Mouse (Mus musculus): ENCODE measurements at regions not wholly inside any gene's neighbourhood (a gene's known extent, or its start where the extent isn't known, plus 50 kb on each side); places are given as distances from the start of the nearest gene placed in this dataset.
A peak's percentile ranks its signal among the peaks of the same experiment; 100 is the strongest.

GRCm38 (mm10) chr16:76830371-76830770 lies 183.1 kb upstream of the Usp25 start:
- ATAC-seq (ENCODE audit: insufficient read depth) (peak; percentile 84), DNase-seq (peak; percentile 82)
- H3K27ac ChIP-seq (ENCODE audit: low read depth) = peak overlapping the region; percentile 39; the same call in 1 of the 2 replicates
- no peaks in the 10 kb centered on the region for H3K9me3 ChIP-seq (ENCODE audit: low read depth, low read length)
- H3K36me3 ChIP-seq (ENCODE audit: insufficient read depth) = no peaks in the 10 kb centered on the region
- H3K4me3 ChIP-seq (ENCODE audit: low read depth, low read length) = no peak overlapping the region
- H3K4me2 ChIP-seq = no peak overlapping the region
- H3K9ac ChIP-seq = no peak overlapping the region
- no peak for TF ChIP-seq CTCF (IDR thresholded peaks at IDR 0.05; ENCODE audit: low read depth)
- 30% methylated on average over 3 of the region's 3 CpGs for WGBS
- no peaks in the 10 kb centered on the region for H3K27me3 ChIP-seq (ENCODE audit: insufficient read depth, low read length)
- H3K4me1 ChIP-seq (ENCODE audit: insufficient read depth) = no peaks in the 10 kb centered on the region

DNA sequence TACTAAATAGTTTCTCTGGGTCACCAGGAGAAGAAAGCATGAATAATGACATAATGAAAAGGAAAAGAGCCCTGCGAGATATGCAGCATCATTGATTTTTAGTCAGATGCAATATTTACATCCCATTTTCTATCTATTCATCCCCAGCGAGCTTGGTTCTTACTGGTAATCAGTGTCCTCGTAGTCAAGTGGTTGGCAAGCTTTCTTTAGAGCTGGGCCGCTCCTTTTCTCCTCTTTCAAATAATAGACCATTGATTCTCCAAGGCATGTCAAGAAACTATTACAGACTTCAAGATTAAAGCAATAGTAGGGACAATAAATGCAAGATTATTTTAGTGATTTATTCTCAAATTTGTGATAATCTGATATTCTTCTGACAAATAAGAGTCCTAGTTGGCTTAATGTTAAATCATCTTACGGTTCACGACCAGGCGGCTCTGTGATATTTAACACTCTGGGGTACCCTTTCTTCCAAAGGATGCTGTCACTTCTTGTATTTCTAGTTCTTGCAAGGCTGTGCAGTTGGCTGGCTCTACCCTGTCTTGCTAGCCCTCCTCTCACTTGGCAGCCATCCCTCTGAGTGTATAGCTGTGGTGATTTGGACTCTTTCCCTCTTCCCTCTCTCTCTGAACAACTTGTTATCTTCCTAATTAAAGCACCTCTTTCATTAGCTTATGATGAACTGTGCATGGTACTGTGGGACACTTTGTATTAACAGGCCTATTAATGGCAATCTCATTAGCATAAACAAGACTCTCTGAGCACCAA lies 185.6 kb upstream of the Usp25 start:
- Histone ChIP-seq H3K4me2 (no peak overlapping the region), H3K4me3 (ENCODE audit: low read depth, low read length) (no peak overlapping the region), H3K27ac (ENCODE audit: low read depth) (no peak overlapping the region), H3K9me3 (ENCODE audit: low read depth, low read length) (no peaks in the 10 kb centered on the region), H3K4me1 (ENCODE audit: insufficient read depth) (no peaks in the 10 kb centered on the region), H3K9ac (no peak overlapping the region), H3K27me3 (ENCODE audit: insufficient read depth, low read length) (no peaks in the 10 kb centered on the region), H3K36me3 (ENCODE audit: insufficient read depth) (no peaks in the 10 kb centered on the region)
- ATAC-seq (ENCODE audit: insufficient read depth) (peak; percentile 41; the same call in 1 of the 2 replicates), DNase-seq (peak; percentile 41)
- 85% methylated on average over 7 of the region's 7 CpGs for WGBS
- TF ChIP-seq CTCF (IDR thresholded peaks at IDR 0.05; ENCODE audit: low read depth) = no peak

GRCm38 (mm10) chr16:76821261-76821660 lies 192.2 kb upstream of the Usp25 start:
- DNase-seq (no peak), ATAC-seq (ENCODE audit: insufficient read depth) (no peak)
- WGBS = 89% methylated on average over 10 of the region's 10 CpGs
- H3K4me1 ChIP-seq (ENCODE audit: insufficient read depth) = 0 out of 2 replicates have a peak, but pooled peaks cover 3% of the 10 kb centered on the region
- TF ChIP-seq CTCF (IDR thresholded peaks at IDR 0.05; ENCODE audit: low read depth) = no peak
- no peak overlapping the region for H3K4me3 ChIP-seq (ENCODE audit: low read depth, low read length)
- no peak overlapping the region for H3K9ac ChIP-seq
- no peaks in the 10 kb centered on the region for H3K9me3 ChIP-seq (ENCODE audit: low read depth, low read length)
- no peaks in the 10 kb centered on the region for H3K27me3 ChIP-seq (ENCODE audit: insufficient read depth, low read length)
- no peak overlapping the region for H3K4me2 ChIP-seq
- H3K27ac ChIP-seq (ENCODE audit: low read depth) = no peak overlapping the region
- H3K36me3 ChIP-seq (ENCODE audit: insufficient read depth) = no peaks in the 10 kb centered on the region

DNA sequence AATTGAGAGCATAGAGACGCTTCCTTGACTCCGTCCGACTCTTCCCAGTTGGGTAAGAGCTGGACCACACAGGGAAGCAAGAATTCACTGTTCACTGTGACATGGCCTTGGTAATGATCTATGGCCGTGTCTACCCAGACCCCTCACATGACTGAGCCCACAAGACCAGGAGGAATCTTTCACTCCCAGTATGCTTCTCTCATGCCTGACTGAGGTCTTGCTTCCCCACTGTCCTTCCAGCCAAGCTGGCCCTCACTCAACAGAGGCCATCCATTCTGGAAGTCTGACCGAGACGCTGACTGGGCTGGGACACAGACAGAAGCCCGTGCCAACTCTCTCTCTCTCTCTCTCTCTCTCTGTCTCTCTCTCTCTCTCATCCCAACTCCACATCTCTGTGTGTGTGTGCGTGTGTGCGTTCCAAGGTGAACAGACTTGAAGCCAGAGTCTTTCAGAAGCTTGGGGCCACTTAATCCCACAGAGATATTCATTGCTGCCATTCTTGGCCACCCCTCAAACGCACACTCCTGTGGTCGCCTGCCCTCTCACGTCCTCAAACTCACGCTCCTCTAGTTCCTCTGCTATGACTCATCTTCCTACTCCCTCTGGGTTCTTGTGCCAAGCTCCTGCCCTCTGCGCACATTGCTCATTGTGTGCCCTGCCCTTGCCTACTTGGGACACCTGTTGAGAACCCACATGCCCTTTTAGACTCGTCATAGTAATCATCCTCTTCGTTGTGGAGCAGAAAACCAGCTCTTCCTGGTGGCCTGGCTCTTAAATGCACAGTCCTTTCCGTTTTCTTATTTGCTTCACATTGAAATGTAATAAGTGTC lies 197.2 kb upstream of the Usp25 start:
- Histone ChIP-seq H3K4me3 (ENCODE audit: low read depth, low read length) (no peak overlapping the region), H3K36me3 (ENCODE audit: insufficient read depth) (no peaks in the 10 kb centered on the region), H3K9me3 (ENCODE audit: low read depth, low read length) (no peaks in the 10 kb centered on the region), H3K9ac (no peak overlapping the region), H3K27me3 (ENCODE audit: insufficient read depth, low read length) (no peaks in the 10 kb centered on the region), H3K4me1 (ENCODE audit: insufficient read depth) (peaks cover 9% of the 10 kb centered on the region; the same call in 1 of the 2 replicates), H3K4me2 (no peak overlapping the region), H3K27ac (ENCODE audit: low read depth) (no peak overlapping the region)
- peak; percentile 47; the same call in 1 of the 2 replicates for ATAC-seq (ENCODE audit: insufficient read depth)
- TF ChIP-seq CTCF (IDR thresholded peaks at IDR 0.05; ENCODE audit: low read depth) = no peak
- DNase-seq = peak; percentile 51
- WGBS = 72% methylated on average over 17 of the region's 17 CpGs

- Histone ChIP-seq H3K27me3 (ENCODE audit: insufficient read depth, low read length) (no peaks in the 10 kb centered on the region), H3K9me3 (ENCODE audit: low read depth, low read length) (no peaks in the 10 kb centered on the region), H3K36me3 (ENCODE audit: insufficient read depth) (no peaks in the 10 kb centered on the region), H3K27ac (ENCODE audit: low read depth) (no peak overlapping the region), H3K9ac (no peak overlapping the region), H3K4me2 (no peak overlapping the region), H3K4me3 (ENCODE audit: low read depth, low read length) (no peak overlapping the region), H3K4me1 (ENCODE audit: insufficient read depth) (no peaks in the 10 kb centered on the region)
- 28% methylated on average over 3 of the region's 3 CpGs for WGBS
- DNase-seq = peak; percentile 75
- peak; percentile 68 for TF ChIP-seq CTCF (IDR thresholded peaks at IDR 0.05; ENCODE audit: low read depth)
- no peak for ATAC-seq (ENCODE audit: insufficient read depth)
These were observed 209.8 kb upstream of the Usp25 start for GRCm38 (mm10) chr16:76803725-76804124.

- DNase-seq (peak; percentile 79), ATAC-seq (ENCODE audit: insufficient read depth) (no peak)
- no peak overlapping the region for H3K27ac ChIP-seq (ENCODE audit: low read depth)
These were observed 226.9 kb upstream of the Usp25 start for GRCm38 (mm10) chr16:76786405-76787155.

More at GRCm38 (mm10) chr16:76786405-76787155, 226.9 kb upstream of the Usp25 start:
- Histone ChIP-seq H3K9ac (no peak overlapping the region), H3K4me2 (no peak overlapping the region), H3K9me3 (ENCODE audit: low read depth, low read length) (no peaks in the 10 kb centered on the region), H3K36me3 (ENCODE audit: insufficient read depth) (no peaks in the 10 kb centered on the region), H3K4me1 (ENCODE audit: insufficient read depth) (no peaks in the 10 kb centered on the region), H3K4me3 (ENCODE audit: low read depth, low read length) (no peak overlapping the region), H3K27me3 (ENCODE audit: insufficient read depth, low read length) (no peaks in the 10 kb centered on the region)
- WGBS = 70% methylated on average over 6 of the region's 6 CpGs
- peak; percentile 83 for TF ChIP-seq CTCF (IDR thresholded peaks at IDR 0.05; ENCODE audit: low read depth)

All from lung, embryonic 14.5 days (tissue).